Mouse (Mus musculus): ENCODE measurements around the gene N4bp3. TPM values are rescaled to one million over a fixed set of nuclear protein-coding genes. Genes with fewer than 3 reads are reported as not detected.

N4bp3 gene
- polyA plus RNA-seq, 1 experiment from 2014 or later, result 30.6 TPM

- H3K4me3 ChIP-seq (replicated peaks; ENCODE audit: low read depth, low read length), result peak overlapping the region; percentile 58
- DNase-seq (ENCODE audit: low spot score) (no peak), ATAC-seq (replicated peaks; ENCODE audit: low FRiP score, low read depth) (no peak)
- 0 out of 2 replicates have a peak, but pooled peaks cover under 1% of the 10 kb centered on the region for H3K36me3 ChIP-seq (ENCODE audit: insufficient read depth, low read length)
- H3K9ac ChIP-seq (ENCODE audit: low read depth, low read length), result peak overlapping the region; percentile 76
- H3K27ac ChIP-seq, result peak overlapping the region; percentile 85
- no peak for TF ChIP-seq CTCF (IDR thresholded peaks at IDR 0.05; ENCODE audit: low read depth)
- peak overlapping the region; percentile 79 for H3K4me2 ChIP-seq (ENCODE audit: low read length)
- H3K27me3 ChIP-seq (ENCODE audit: insufficient read depth, low read length), result no peaks in the 10 kb centered on the region
- no peaks in the 10 kb centered on the region for H3K9me3 ChIP-seq (replicated peaks; ENCODE audit: low read length)
- peaks cover 11% of the 10 kb centered on the region; the same call in 1 of the 2 replicates for H3K4me1 ChIP-seq (replicated peaks; ENCODE audit: insufficient read depth, low read length)
- WGBS, result 33% methylated on average over 11 of the region's 11 CpGs
Measured at GRCm38 (mm10) chr11:51649111-51649888, 1.3 kb downstream of the N4bp3 start.

- H3K27ac ChIP-seq, result peak overlapping the region; percentile 43; the same call in 1 of the 2 replicates
- H3K4me2 ChIP-seq (ENCODE audit: low read length), result peak overlapping the region; percentile 79
- 28% methylated on average over 3 of the region's 3 CpGs for WGBS
- TF ChIP-seq CTCF (IDR thresholded peaks at IDR 0.05; ENCODE audit: low read depth), result no peak
- peaks cover 8% of the 10 kb centered on the region; the same call in 1 of the 2 replicates for H3K36me3 ChIP-seq (ENCODE audit: insufficient read depth, low read length)
- peak overlapping the region; percentile 58; the same call in 1 of the 2 replicates for H3K4me3 ChIP-seq (replicated peaks; ENCODE audit: low read depth, low read length)
- H3K9me3 ChIP-seq (replicated peaks; ENCODE audit: low read length), result no peaks in the 10 kb centered on the region
- peaks cover 11% of the 10 kb centered on the region; the same call in 1 of the 2 replicates for H3K4me1 ChIP-seq (replicated peaks; ENCODE audit: insufficient read depth, low read length)
- H3K9ac ChIP-seq (ENCODE audit: low read depth, low read length), result no peak overlapping the region; the same call in 1 of the 2 replicates
- no peaks in the 10 kb centered on the region for H3K27me3 ChIP-seq (ENCODE audit: insufficient read depth, low read length)
- DNase-seq (ENCODE audit: low spot score) (peak; percentile 49), ATAC-seq (replicated peaks; ENCODE audit: low FRiP score, low read depth) (0 out of 2 replicates have a peak, but pooled peaks have one; percentile 12)
Measured at GRCm38 (mm10) chr11:51648566-51648965, 2.1 kb downstream of the N4bp3 start.

DNA sequence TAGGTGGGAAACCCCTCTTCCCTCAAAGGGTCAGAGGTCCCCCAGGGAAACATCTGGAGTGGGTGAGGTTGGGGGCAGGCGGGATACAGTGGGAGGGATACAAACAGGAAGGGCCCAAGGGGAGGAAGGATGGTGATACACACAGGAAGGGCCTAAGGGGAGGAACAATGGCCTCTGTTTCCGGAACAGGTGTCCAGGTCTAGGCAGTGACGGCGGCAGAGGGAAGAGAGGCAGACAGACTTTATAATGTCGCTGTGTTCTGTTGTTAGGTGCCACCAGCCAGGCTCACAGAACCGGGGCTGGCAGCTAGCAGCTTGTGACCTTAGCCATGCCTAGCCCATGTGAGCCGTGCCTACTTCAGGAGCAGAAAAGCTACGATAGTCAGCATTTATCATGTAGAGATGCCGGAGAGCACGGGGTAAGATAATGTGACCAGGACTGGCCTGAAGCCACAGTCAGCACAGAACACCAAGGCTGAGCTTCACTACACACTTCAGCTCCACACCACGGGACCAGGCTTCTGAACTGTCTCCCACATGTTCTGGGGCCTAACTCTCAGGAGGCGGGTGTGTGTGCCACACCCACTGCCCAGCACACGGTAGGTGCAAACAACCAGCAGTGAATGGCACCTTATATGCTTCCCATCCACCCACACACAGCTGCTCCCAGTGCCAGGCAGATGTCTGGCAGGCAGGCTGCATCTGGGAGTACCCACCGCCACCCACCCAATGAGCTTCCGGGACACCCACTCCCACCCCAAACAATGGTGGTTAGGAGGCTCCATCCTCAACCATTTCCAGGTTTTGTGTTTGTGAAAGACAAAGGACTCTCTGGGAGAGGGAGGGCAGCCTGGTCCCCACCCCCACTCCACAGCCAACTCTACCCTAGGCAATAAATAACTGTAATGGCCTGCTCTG lies 3.6 kb downstream of the N4bp3 start:
- Histone ChIP-seq H3K4me1 (replicated peaks; ENCODE audit: insufficient read depth, low read length) (peaks cover 11% of the 10 kb centered on the region; the same call in 1 of the 2 replicates), H3K9me3 (replicated peaks; ENCODE audit: low read length) (no peaks in the 10 kb centered on the region), H3K4me2 (ENCODE audit: low read length) (peak overlapping the region; percentile 6; the same call in 1 of the 2 replicates), H3K9ac (ENCODE audit: low read depth, low read length) (no peak overlapping the region), H3K36me3 (ENCODE audit: insufficient read depth, low read length) (peaks cover 13% of the 10 kb centered on the region; the same call in 1 of the 2 replicates), H3K27me3 (ENCODE audit: insufficient read depth, low read length) (no peaks in the 10 kb centered on the region), H3K27ac (peak overlapping the region; percentile 81), H3K4me3 (replicated peaks; ENCODE audit: low read depth, low read length) (no peak overlapping the region)
- no peak for TF ChIP-seq CTCF (IDR thresholded peaks at IDR 0.05; ENCODE audit: low read depth)
- ATAC-seq (replicated peaks; ENCODE audit: low FRiP score, low read depth) (no peak), DNase-seq (ENCODE audit: low spot score) (peak; percentile 48)
- 46% methylated on average over 15 of the region's 15 CpGs for WGBS

DNA sequence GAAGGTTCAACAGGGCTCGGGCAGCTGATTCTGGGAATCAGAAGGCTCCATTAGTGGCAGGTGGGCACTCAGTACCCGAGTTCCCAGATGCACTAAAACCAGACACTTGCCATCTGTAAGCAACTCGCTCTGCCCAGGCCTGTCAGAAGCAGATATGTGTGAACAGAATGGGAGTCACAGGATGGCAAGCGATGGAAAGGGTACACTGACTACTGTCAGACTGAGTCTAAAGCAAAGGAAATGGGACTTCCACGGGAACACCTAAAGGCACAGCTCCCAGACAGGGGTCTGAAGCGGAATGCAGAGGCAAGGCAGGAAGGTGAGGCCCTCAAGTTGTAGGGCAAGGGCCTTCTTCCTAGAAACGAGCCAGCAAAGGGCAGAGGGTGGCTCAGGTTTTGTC lies 4.4 kb downstream of the N4bp3 start:
- Histone ChIP-seq H3K27ac (peak overlapping the region; percentile 28; the same call in 1 of the 2 replicates), H3K36me3 (ENCODE audit: insufficient read depth, low read length) (peaks cover 13% of the 10 kb centered on the region; the same call in 1 of the 2 replicates), H3K9ac (ENCODE audit: low read depth, low read length) (no peak overlapping the region), H3K9me3 (replicated peaks; ENCODE audit: low read length) (no peaks in the 10 kb centered on the region), H3K27me3 (ENCODE audit: insufficient read depth, low read length) (no peaks in the 10 kb centered on the region), H3K4me2 (ENCODE audit: low read length) (no peak overlapping the region), H3K4me3 (replicated peaks; ENCODE audit: low read depth, low read length) (no peak overlapping the region), H3K4me1 (replicated peaks; ENCODE audit: insufficient read depth, low read length) (peaks cover 11% of the 10 kb centered on the region; the same call in 1 of the 2 replicates)
- TF ChIP-seq CTCF (IDR thresholded peaks at IDR 0.05; ENCODE audit: low read depth), result no peak
- ATAC-seq (replicated peaks; ENCODE audit: low FRiP score, low read depth) (no peak), DNase-seq (ENCODE audit: low spot score) (no peak)
- WGBS, result 77% methylated on average over 7 of the region's 7 CpGs

DNA sequence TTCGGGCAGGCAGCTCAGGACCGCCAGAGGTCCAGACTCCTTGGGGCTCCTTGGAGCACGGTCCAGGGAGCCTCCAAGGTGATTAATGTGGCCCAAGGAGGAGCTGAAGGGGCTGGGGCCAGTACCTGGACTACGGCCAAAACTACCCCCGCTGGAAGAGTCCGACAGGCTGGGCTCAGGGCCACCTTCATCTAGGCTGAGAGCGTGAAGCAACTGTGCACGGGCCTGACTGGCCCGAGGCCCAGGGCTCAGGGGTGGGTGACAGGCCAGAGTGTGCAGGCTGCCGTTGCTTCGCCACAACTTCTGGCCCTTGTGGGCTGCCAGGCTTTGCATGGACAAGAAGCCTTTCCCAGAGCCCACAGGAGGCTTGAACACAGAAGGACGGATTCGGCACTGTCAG lies 5.3 kb downstream of the N4bp3 start:
- Histone ChIP-seq H3K4me1 (replicated peaks; ENCODE audit: insufficient read depth, low read length) (peaks cover 11% of the 10 kb centered on the region; the same call in 1 of the 2 replicates), H3K9ac (ENCODE audit: low read depth, low read length) (no peak overlapping the region), H3K36me3 (ENCODE audit: insufficient read depth, low read length) (peaks cover 13% of the 10 kb centered on the region; the same call in 1 of the 2 replicates), H3K9me3 (replicated peaks; ENCODE audit: low read length) (no peaks in the 10 kb centered on the region), H3K4me2 (ENCODE audit: low read length) (no peak overlapping the region), H3K27ac (no peak overlapping the region), H3K4me3 (replicated peaks; ENCODE audit: low read depth, low read length) (no peak overlapping the region), H3K27me3 (ENCODE audit: insufficient read depth, low read length) (no peaks in the 10 kb centered on the region)
- ATAC-seq (replicated peaks; ENCODE audit: low FRiP score, low read depth) (no peak), DNase-seq (ENCODE audit: low spot score) (no peak)
- WGBS, result 64% methylated on average over 13 of the region's 13 CpGs
- TF ChIP-seq CTCF (IDR thresholded peaks at IDR 0.05; ENCODE audit: low read depth), result no peak

GRCm38 (mm10) chr11:51644217-51644616 lies 6.4 kb downstream of the N4bp3 start:
- Histone ChIP-seq H3K27ac (no peak overlapping the region), H3K27me3 (ENCODE audit: insufficient read depth, low read length) (no peaks in the 10 kb centered on the region), H3K9ac (ENCODE audit: low read depth, low read length) (no peak overlapping the region), H3K4me3 (replicated peaks; ENCODE audit: low read depth, low read length) (no peak overlapping the region), H3K9me3 (replicated peaks; ENCODE audit: low read length) (no peaks in the 10 kb centered on the region), H3K36me3 (ENCODE audit: insufficient read depth, low read length) (peaks cover 13% of the 10 kb centered on the region; the same call in 1 of the 2 replicates), H3K4me2 (ENCODE audit: low read length) (no peak overlapping the region), H3K4me1 (replicated peaks; ENCODE audit: insufficient read depth, low read length) (peaks cover 5% of the 10 kb centered on the region; the same call in 1 of the 2 replicates)
- DNase-seq (ENCODE audit: low spot score) (no peak), ATAC-seq (replicated peaks; ENCODE audit: low FRiP score, low read depth) (no peak)
- WGBS, result 87% methylated on average over 16 of the region's 16 CpGs
- no peak for TF ChIP-seq CTCF (IDR thresholded peaks at IDR 0.05; ENCODE audit: low read depth)

All from kidney, postnatal 0 days (tissue).